Mouse (Mus musculus): ENCODE data around the gene Timm10. TPM values are rescaled to one million over a fixed set of nuclear protein-coding genes. Genes with fewer than 3 reads are reported as not detected.

Timm10 gene
- polyA plus RNA-seq, 1 experiment from 2014 or later, result 44.3 TPM

DNA sequence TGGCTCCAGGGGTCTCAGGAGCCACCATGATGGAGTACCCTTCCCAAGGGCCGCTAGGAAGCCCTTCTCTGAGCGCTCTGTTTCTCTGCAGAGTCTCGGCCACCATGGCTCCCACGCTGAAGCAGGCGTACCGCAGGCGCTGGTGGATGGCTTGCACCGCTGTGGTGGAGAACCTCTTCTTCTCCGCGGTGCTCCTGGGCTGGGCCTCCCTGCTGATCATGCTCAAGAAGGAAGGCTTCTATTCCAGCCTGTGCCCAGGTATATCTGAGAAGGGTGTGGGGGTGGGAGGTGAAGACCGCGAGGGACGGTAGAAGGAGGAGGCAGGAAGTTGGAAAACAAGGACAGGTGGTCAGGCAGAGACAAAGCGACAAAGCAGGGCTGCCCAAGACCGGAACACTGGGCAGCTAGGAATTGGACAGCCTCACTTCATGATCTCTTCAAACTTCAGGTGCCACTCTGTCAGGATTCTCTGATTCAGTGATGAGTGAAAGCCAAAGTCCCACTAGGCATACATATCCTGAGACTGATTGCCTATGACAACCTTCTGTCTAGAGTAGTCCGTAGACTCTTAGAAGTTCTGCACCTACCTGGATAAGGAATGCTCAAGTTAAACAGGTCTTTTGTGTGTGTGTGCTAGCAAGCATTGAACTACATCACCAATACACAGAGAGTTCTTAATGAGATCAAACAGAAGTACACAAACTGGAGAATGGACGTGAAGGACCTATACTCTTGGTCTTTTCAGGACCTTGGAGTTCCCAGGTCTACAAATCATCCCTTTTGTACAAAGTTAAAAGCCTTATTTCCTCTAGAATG, 14.2 kb downstream of the Timm10 start:
- H3K27ac ChIP-seq, result peak overlapping the region; percentile 93
- H3K9me3 ChIP-seq, result no peaks in the 10 kb centered on the region
- peak overlapping the region; percentile 70 for H3K9ac ChIP-seq
- peak overlapping the region; percentile 97 for H3K4me2 ChIP-seq
- H3K36me3 ChIP-seq, result no peaks in the 10 kb centered on the region
- 4% methylated on average over 17 of the region's 17 CpGs for WGBS
- H3K4me3 ChIP-seq, result peak overlapping the region; percentile 63
- peaks cover 8% of the 10 kb centered on the region; the same call in 1 of the 2 replicates for H3K27me3 ChIP-seq
- H3K4me1 ChIP-seq, result peaks cover 38% of the 10 kb centered on the region
- ATAC-seq (ENCODE audit: borderline replicate concordance, extremely low read depth, low FRiP score, low TSS enrichment), result peak; percentile 11; the same call in 1 of the 2 replicates

DNA sequence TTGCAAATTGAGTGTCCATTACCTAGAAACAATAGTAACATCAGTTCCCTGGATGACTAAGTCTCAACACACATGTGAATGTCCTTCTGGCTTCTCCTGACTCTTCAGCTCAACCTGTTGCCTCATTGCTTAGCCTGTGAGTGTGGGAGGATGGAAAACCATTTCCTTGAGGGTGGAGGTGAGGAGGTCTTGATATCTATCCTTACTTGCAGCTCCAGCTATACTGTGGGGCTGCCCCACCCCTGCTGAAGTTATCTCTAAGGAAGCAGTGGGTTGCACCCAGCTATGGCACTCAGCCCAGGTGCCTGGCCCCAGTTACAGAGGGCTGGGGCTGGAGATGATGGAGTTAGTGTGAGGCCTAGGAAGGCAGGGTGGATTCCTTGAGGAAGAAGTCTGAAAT, 15.1 kb downstream of the Timm10 start:
- Histone ChIP-seq H3K4me2 (peak overlapping the region; percentile 97), H3K4me3 (no peak overlapping the region; the same call in 1 of the 2 replicates), H3K36me3 (no peaks in the 10 kb centered on the region), H3K9me3 (no peaks in the 10 kb centered on the region), H3K4me1 (peaks cover 38% of the 10 kb centered on the region), H3K9ac (no peak overlapping the region), H3K27ac (no peak overlapping the region), H3K27me3 (peaks cover 8% of the 10 kb centered on the region; the same call in 1 of the 2 replicates)
- no peak for ATAC-seq (ENCODE audit: borderline replicate concordance, extremely low read depth, low FRiP score, low TSS enrichment)

DNA sequence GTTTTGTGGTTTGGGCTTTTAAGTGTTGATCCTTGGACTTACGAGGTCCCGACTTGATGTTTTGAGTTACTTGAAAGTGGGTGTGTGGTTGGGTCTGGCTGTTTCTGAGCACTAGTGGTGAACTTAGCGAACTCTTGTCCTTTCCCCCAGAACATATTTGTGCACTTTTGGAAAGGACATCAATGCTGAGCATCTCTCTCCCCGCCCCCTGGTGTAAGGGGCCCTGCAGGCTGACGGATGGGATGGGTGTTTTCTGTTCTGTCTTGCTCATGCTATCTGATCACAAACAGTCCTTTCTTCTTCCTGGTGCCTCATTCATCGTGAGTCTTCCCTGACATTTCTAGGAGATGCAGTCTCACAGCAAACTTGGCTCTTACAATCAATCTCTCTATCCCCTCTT, 16.9 kb downstream of the Timm10 start:
- no peaks in the 10 kb centered on the region for H3K9me3 ChIP-seq
- no peak overlapping the region for H3K27ac ChIP-seq
- no peaks in the 10 kb centered on the region for H3K36me3 ChIP-seq
- H3K27me3 ChIP-seq, result peaks cover under 1% of the 10 kb centered on the region; the same call in 1 of the 2 replicates
- no peak overlapping the region for H3K4me2 ChIP-seq
- H3K9ac ChIP-seq, result no peak overlapping the region
- peaks cover 35% of the 10 kb centered on the region for H3K4me1 ChIP-seq
- ATAC-seq (ENCODE audit: borderline replicate concordance, extremely low read depth, low FRiP score, low TSS enrichment), result no peak
- WGBS, result 60% methylated on average over 6 of the region's 6 CpGs
- H3K4me3 ChIP-seq, result no peak overlapping the region

DNA sequence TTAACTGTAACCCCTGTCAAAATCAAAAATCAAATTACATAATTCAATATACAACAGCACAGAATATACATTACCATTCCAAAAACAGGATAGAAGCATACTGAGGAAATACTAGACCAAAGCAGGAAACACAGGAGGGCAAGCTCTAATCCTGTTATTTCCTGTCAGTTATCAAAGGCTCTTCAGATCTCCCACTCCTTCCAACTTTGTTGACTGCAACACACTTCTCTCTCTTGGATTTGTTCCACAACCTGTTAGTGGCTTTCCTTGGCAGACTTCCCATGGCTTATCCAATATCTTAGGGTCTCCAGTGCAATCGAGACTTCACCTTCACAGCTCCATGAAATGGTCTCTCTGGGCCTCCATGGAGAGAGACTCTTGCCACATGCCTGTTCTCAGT, 18.4 kb downstream of the Timm10 start:
- H3K4me3 ChIP-seq, result no peak overlapping the region
- H3K27me3 ChIP-seq, result no peaks in the 10 kb centered on the region
- no peak overlapping the region for H3K9ac ChIP-seq
- no peak for ATAC-seq (ENCODE audit: borderline replicate concordance, extremely low read depth, low FRiP score, low TSS enrichment)
- no peak overlapping the region for H3K27ac ChIP-seq
- no peaks in the 10 kb centered on the region for H3K9me3 ChIP-seq
- H3K36me3 ChIP-seq, result 0 out of 2 replicates have a peak, but pooled peaks cover 10% of the 10 kb centered on the region
- H3K4me1 ChIP-seq, result peaks cover 32% of the 10 kb centered on the region
- no peak overlapping the region for H3K4me2 ChIP-seq
- WGBS, result 23% methylated on average over 1 of the region's 1 CpGs

DNA sequence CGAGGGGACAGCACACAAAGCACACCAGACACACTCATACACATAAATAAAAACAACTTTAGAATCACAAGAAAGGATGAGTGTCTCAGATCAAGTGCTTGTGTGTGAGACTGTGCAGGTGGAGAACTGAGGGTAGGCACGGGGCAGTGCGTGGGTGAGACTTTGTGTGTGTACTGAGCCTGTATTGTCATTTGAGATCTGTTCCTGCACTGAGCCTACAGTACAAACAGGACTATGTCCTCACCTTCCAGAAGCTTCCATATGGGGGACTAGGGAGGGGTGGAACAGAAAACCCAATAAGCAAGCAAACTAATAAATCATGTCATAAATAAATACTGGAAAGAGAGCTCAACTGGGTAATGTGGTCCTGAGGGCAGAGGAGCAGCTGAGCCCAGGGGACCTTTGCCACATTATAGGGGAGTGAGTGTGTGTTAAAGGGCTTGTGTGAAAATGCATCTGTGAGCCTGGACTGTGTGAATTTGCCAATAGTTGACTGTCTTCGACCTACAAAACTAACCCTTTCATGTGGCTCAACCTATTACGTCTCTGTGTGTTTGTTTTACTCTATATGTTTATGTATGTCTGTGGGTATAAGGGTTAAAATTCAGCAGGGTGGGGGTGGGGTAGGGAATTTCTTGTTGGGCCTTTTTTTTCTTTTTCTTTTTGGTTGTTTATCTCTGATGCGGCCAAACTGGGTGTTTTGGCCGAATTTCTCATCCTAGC, 23.8 kb downstream of the Timm10 start:
- Histone ChIP-seq H3K9me3 (no peaks in the 10 kb centered on the region), H3K27me3 (no peaks in the 10 kb centered on the region), H3K9ac (no peak overlapping the region), H3K27ac (peak overlapping the region; percentile 59), H3K4me1 (peaks cover 22% of the 10 kb centered on the region), H3K4me2 (peak overlapping the region; percentile 50), H3K36me3 (peaks cover 24% of the 10 kb centered on the region), H3K4me3 (peak overlapping the region; percentile 22)
- 44% methylated on average over 7 of the region's 7 CpGs for WGBS
- ATAC-seq (ENCODE audit: borderline replicate concordance, extremely low read depth, low FRiP score, low TSS enrichment), result peak; percentile 81

DNA sequence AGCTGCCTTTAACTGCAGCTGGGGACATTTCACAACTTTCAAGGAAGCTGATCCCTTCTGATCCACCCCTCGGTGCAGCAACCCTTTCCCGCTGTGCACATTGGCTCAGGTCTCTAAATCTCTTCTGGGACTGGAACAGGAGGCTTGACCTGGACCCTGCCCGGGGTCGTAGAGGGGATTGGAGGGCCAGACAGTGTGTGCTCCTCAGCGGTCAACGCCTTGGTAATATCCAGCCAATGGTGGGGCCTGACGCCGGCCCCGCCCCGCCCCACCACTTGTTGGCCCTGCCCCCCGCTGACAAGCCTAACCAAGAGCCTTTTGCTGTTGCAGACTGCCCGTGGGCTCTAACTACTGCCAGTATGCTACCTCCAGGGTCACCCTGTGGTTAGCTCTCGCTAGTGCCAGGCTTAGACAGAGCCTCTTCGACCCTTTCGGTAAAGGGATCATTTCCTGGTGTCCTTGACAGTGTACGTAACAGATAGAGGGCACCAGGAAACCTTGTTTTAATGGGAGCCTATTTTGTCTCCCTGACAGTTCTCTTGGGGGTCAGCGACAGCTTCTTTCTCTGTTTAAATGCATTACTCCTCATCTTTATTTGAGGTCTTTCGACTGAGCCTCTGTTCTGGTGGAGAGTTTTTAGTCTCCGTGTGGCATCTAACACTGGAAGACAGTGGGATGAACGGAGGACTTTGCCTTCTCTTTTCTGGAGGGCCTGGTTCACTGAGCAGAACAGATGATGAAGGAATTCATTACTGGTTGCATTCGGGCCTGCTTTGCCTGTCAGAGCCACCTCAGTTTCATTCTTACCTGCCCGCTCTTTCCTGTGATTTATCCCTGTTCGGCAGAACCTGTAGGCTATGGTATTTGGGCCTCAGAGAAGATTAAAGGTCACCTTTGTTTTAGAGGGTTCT, 24.6 kb downstream of the Timm10 start:
- ATAC-seq (ENCODE audit: borderline replicate concordance, extremely low read depth, low FRiP score, low TSS enrichment), result peak; percentile 85
- Histone ChIP-seq H3K9me3 (no peaks in the 10 kb centered on the region), H3K36me3 (peaks cover 24% of the 10 kb centered on the region), H3K4me2 (peak overlapping the region; percentile 50), H3K9ac (no peak overlapping the region; the same call in 1 of the 2 replicates), H3K4me3 (peak overlapping the region; percentile 22), H3K27me3 (no peaks in the 10 kb centered on the region), H3K4me1 (peaks cover 22% of the 10 kb centered on the region), H3K27ac (peak overlapping the region; percentile 59; the same call in 1 of the 2 replicates)
- WGBS, result 38% methylated on average over 23 of the region's 23 CpGs

DNA sequence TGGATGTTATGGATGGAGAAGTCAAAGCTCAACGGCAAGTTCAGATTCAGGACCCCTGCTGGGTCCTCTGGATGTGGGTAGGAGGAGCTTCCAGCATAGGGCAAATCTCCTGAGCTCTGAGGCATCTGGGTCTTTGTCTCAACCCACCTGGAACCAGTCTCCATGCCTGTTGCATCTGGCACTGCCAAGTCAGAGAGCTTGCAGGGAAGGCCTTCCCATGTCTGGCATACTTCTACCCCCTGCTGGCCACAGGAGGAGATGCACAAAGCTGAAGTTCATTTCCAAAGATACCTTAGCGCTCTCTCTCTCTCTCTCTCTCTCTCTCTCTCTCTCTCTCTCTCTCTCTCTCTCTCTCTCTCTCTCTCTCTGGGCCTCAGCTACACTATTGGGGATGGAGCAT, 28.9 kb downstream of the Timm10 start:
- H3K4me3 ChIP-seq, result no peak overlapping the region
- ATAC-seq (ENCODE audit: borderline replicate concordance, extremely low read depth, low FRiP score, low TSS enrichment), result no peak
- no peak overlapping the region for H3K4me2 ChIP-seq
- H3K9ac ChIP-seq, result no peak overlapping the region
- no peaks in the 10 kb centered on the region for H3K27me3 ChIP-seq
- peaks cover 37% of the 10 kb centered on the region for H3K36me3 ChIP-seq
- peaks cover 9% of the 10 kb centered on the region for H3K4me1 ChIP-seq
- no peaks in the 10 kb centered on the region for H3K9me3 ChIP-seq
- WGBS, result 59% methylated on average over 2 of the region's 2 CpGs
- no peak overlapping the region for H3K27ac ChIP-seq

DNA sequence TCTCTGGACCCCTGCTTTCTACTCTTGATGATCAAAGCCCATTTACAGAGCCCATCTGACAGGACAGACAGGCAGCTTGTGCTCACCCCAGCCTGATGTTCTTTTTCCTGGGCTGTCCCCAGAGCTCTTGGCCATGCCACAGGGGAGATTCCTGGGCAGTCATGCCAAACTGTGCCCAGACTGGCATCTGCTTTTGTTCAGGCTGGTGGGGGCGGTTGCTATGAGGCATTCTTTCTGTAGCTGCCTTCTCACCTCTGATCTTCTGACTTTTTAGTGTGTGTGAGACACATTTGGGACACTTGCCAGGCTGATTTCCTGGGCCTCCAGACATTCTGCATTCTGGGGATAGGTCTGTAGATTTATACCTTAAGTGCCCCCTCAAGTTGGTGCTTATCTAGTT, 31.8 kb downstream of the Timm10 start:
- Histone ChIP-seq H3K4me2 (no peak overlapping the region), H3K4me3 (no peak overlapping the region), H3K27ac (no peak overlapping the region), H3K4me1 (no peaks in the 10 kb centered on the region), H3K27me3 (no peaks in the 10 kb centered on the region), H3K36me3 (peaks cover 46% of the 10 kb centered on the region), H3K9me3 (no peaks in the 10 kb centered on the region), H3K9ac (no peak overlapping the region)
- WGBS, result 86% methylated on average over 1 of the region's 1 CpGs
- ATAC-seq (ENCODE audit: borderline replicate concordance, extremely low read depth, low FRiP score, low TSS enrichment), result no peak

DNA sequence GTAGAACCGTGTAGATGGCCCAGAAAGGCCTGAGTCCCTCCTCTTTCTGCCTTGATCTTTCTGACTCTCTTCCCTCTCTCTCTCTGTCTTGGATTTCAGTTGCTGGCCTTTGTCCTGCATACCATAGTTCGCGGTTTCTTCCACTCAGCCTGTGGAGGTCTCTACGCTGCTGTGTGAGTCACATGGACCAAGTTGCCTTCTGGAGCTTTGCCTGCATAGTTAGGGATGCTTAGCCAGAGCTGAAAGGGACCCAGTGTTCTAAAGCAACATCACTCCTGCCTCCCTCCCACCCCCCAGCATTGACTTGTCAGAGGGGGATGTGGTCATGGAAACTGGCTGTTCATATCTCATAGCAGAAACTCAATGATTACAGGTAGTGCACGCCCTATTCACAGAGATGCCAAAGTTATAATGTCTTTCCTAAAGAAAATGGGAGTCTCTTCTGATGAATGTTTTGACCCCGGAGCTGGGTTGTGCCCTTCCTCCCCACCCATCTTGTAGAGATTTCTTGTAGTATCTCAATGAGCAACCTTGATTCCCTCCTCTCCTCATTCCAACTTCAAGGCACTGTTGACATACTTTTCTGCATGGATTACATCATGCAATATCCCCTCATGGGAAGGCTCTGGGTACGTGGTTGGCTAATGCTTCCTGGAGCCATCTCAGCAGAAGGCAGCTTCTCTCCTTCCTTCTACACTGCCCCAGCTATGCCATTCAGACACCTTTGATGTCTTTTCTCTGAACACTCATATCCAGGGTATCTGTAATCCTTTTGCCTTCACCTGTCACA, 33.4 kb downstream of the Timm10 start:
- H3K27me3 ChIP-seq, result peaks cover 1% of the 10 kb centered on the region; the same call in 1 of the 2 replicates
- WGBS, result 89% methylated on average over 7 of the region's 7 CpGs
- H3K36me3 ChIP-seq, result peaks cover 39% of the 10 kb centered on the region

DNA sequence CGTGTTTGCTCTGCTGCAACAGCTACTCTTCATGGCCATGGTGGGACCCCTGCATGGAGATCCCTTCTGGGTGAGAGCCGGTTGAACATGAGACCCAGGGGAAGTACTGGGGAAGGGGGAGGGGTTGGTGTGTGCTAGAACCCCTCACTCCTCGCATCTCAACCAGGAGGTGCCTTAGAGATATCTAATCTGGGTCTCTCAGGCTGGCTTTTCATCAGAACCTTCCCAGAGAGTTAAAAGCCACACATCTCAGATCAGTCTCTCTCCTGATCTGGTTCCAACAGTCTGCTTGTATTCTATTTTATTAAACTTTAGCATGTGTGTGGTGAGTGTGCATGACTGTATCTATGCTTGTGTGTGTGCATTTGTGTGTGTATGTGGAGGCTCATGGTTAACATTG, 34.6 kb downstream of the Timm10 start:
- no peak for ATAC-seq (ENCODE audit: borderline replicate concordance, extremely low read depth, low FRiP score, low TSS enrichment)
- Histone ChIP-seq H3K27ac (no peak overlapping the region), H3K9ac (no peak overlapping the region), H3K27me3 (peaks cover 14% of the 10 kb centered on the region), H3K4me1 (peaks cover 10% of the 10 kb centered on the region), H3K4me2 (no peak overlapping the region), H3K36me3 (peaks cover 39% of the 10 kb centered on the region), H3K9me3 (no peaks in the 10 kb centered on the region), H3K4me3 (no peak overlapping the region)
- 71% methylated on average over 3 of the region's 3 CpGs for WGBS

More for the DNA sequence above, 33.4 kb downstream of the Timm10 start:
- no peak overlapping the region for H3K27ac ChIP-seq
- no peak overlapping the region for H3K4me2 ChIP-seq
- H3K4me3 ChIP-seq, result no peak overlapping the region
- H3K4me1 ChIP-seq, result no peaks in the 10 kb centered on the region
- no peak for ATAC-seq (ENCODE audit: borderline replicate concordance, extremely low read depth, low FRiP score, low TSS enrichment)
- no peak overlapping the region for H3K9ac ChIP-seq
- no peaks in the 10 kb centered on the region for H3K9me3 ChIP-seq

DNA sequence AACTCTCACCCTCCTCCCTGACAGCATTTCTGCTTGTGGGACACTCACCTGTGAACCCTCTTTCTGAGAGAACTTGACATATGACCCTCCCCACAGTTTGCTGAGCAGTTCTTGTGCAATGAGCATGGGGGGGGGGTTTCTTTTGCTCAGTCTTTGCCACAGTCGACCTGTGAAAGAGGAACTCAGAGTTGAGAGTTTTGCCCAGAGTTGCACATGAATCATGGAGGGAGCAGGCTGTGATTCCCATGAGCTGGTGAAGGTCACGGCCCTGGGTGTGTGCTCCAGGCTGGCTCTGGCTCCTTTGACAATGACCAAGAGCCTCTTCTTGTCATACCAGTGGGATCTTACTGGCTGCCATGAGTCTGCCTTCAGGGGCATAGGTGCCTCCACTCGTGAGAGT, 35.4 kb downstream of the Timm10 start:
- 85% methylated on average over 3 of the region's 3 CpGs for WGBS
- peaks cover 37% of the 10 kb centered on the region for H3K36me3 ChIP-seq
- H3K4me3 ChIP-seq, result no peak overlapping the region

More for the DNA sequence above, 35.4 kb downstream of the Timm10 start:
- peaks cover 10% of the 10 kb centered on the region for H3K4me1 ChIP-seq
- ATAC-seq (ENCODE audit: borderline replicate concordance, extremely low read depth, low FRiP score, low TSS enrichment), result no peak
- H3K27ac ChIP-seq, result no peak overlapping the region
- H3K9ac ChIP-seq, result no peak overlapping the region
- H3K4me2 ChIP-seq, result no peak overlapping the region
- peaks cover 22% of the 10 kb centered on the region for H3K27me3 ChIP-seq
- no peaks in the 10 kb centered on the region for H3K9me3 ChIP-seq

All from lung, embryonic 15.5 days (tissue).